Mouse (Mus musculus) regulatory T cell (primary cell): ENCODE measurements around the gene Cfap44.

Experiments used
- in situ Hi-C: fragments of 300-600 bp; cut with MboI, MseI; formaldehyde crosslinking; loops from one replicate; pipeline ENCODE4 v1.15.1; 2025; ENCODE audit warnings: high pct_unique_total_duplicates

Gene Cfap44

DNA sequence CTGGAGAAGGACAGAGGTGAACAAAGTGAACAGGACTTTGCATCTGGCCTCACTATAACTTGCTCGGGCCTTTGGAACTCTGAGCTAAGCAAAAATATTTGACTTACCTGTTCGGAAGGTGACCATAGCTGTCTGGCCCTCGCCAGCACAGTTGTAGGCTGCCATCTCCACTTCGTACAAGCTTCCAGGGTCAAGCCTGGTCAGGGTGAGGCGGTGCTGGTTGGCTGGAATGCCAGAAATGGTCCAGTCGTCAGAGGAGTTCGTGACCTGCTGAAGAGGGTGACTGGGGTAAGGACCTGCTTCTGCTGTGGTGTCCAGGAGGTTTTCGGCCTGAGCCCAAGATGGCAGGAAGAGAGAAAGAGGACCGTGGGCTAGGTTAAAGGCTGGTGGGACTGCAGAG is 98.1 kb downstream of the Cfap44 start:
- in situ Hi-C loops: loop anchor here (25.0 kb wide), 1 partner anchor 595 kb away; the partner anchor contains the start of gene Ccdc80

- in situ Hi-C loops: loop anchor here (25.0 kb wide), 1 partner anchor 593 kb away; the partner anchor contains the start of gene Ccdc80
These were observed 99.3 kb downstream of the Cfap44 start for GRCm38 (mm10) chr16:44493868-44494267.

DNA sequence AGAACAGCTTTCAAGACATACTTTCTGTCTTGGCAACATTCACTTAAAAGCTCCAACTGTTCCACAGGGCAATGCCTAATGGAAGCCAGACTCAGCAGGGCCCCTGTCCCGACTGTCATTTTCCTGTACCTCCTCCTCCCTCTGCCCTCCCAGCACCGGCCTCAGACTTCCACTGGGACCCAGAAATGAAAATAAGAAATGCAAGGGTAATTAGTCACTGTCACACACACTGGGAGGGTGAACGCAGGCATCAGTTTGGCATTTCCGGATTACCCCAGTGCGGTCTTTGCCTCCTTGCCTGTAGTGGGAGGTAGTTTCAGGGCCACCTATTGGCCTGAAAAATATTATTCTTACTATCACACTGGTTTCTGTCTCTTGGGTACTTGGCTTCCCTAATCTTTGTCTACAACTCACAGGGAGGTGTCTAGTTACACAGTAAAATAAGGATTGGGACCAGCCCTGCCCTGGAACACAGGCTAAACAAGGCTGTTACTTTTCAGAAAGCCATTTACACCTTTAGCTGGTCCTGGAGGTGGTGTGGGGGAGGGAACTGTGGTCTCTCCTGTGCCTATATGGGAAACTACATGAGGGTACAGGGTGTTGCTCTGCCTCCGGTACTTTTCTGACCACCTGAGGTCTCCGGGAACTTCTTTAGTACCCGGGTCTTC is 100.0 kb downstream of the Cfap44 start:
- in situ Hi-C loops: loop anchor here (25.0 kb wide), 1 partner anchor 593 kb away; the partner anchor contains the start of gene Ccdc80

DNA sequence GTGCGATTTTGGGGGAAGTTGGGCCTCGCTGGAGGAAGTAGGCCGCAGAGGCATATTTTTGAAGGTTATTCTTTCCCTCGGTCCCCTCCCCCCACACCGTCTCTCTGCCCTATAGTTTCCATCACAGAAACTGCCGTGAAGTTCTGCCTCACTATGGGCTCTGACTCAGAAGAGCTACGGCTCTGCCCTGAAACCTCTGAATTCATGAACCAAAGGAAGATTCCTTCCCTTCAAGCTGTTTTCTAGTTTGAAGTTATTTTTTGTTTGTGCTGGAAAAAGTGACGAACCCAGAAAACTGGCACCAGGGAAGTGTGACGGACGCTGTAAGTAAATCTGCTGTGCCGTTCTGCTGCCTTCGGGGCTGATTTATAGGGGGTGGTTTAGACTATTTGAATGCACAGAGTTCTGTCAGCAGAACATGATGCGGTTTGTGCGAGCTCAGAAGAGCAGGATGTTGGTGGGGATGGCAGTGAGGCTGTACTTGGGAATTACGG is 102.4 kb downstream of the Cfap44 start:
- in situ Hi-C loops: loop anchor here (25.0 kb wide), 1 partner anchor 590 kb away; the partner anchor contains the start of gene Ccdc80

- in situ Hi-C loops: loop anchor here (25.0 kb wide), 1 partner anchor 589 kb away; the partner anchor contains the start of gene Ccdc80
These were observed 103.9 kb downstream of the Cfap44 start for GRCm38 (mm10) chr16:44498447-44498846.

DNA sequence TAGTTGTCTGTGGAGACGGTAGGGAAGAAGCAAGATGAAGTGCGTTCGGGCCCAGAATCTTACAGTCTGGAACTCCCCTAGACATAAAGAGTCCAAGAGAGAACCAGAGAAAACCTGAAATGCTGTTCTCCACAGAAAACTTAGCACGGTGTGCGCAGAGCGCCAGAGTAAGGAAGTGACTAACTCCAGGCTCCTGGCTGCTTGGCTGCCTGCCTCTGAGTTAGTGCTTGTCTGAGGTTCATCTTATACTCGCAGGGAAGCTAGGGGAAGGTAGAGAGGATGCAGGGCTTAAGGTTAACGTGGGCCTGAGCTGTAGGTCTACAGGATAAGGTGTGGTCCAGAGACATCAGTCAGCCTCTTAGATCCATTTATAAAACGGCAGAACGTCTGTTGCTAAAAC is 107.2 kb downstream of the Cfap44 start:
- in situ Hi-C loops: no loop called here

DNA sequence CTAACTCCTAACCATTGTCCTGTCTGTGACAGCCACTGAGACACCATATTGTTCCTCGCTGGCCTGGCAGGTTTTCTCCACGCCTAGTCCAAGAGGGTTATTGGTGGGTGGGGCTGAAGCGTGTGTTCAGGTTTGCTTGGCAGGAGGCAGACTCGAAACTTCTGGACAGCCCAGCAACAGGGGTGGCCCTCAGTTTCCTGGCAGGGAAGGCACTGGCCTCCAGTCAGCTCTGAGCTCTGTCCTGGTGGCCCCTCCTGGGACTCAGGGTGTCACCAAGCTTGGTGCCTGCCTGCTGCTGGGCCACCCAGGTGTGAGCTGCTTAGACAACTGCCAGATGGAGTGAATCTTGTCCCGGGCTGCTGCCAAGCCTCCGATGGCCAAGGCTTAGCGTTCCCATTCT is 107.7 kb downstream of the Cfap44 start:
- in situ Hi-C loops: no loop called here

DNA sequence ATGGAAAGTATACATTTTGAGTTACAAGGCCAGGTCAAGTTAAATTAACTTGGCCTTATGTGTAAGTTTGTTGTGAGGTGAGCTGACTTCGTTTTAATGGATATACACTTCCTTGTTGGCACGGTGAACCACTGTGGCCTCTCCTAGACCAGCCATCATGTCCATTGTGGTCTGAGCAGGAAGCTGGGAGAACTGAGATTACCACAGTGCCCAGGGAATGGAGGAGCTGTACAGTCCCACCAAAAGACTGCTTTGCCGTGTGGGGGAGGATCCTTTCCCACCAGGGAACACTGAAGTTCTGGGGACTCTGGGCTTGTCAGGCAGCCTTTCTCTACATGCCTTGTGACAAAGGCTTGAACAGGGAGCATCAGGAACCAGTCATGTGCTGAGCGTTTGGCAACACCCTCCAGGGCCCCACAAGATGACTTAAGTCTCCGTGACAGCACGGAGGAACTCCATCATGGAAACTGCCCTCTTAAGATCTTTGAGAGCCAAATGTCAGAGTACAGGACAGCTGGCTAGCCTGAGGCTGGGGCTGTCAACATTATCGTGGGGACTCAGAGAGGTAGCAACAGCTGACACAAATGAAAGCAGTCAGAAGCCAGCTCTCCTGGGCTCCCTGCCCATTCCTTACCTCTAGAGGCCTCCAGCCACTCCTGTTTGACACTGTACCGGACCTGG is 108.4 kb downstream of the Cfap44 start:
- in situ Hi-C loops: no loop called here

- in situ Hi-C loops: no loop called here
These were observed 110.6 kb downstream of the Cfap44 start for GRCm38 (mm10) chr16:44505243-44505642.

- in situ Hi-C loops: no loop called here
These were observed 112.7 kb downstream of the Cfap44 start for GRCm38 (mm10) chr16:44507027-44507929.

DNA sequence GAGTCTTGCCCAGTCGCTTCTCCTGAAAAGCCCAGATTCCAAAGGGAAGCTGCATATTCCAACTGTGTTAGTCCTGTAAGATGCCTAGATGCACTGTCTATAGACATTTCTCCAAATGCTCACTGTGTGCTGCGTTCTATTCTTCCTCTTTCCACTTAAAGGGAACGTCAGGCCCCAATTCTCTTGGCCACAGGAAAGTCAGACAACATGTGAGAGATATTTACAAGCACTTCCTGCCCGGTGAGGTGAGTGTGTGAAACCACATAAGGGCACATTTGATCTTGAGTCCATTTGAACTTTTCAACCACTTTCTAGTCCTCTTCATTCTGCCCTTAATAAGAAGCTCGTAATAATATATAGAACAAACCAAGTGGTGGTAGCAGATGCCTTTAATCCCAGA is 113.4 kb downstream of the Cfap44 start:
- in situ Hi-C loops: no loop called here

DNA sequence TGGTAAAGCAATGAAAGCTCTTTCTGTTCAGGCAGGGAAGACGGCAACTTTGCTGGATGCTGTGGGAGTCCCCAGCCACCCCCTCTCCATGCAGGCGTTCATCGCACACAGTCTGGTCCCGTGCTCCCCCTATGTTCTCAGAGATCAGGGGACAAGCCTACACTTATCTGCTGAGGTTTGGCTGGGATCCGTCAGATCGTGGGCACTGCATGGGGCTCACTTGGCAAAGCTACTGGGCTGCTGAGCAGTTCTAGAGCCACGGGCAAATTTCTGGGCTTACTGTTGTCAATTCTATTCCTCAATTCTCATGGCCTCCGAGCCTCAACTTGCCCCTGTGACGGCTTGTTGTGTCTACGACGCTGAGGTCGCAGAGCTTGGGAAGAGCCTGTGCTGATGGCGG is 114.2 kb downstream of the Cfap44 start:
- in situ Hi-C loops: no loop called here

DNA sequence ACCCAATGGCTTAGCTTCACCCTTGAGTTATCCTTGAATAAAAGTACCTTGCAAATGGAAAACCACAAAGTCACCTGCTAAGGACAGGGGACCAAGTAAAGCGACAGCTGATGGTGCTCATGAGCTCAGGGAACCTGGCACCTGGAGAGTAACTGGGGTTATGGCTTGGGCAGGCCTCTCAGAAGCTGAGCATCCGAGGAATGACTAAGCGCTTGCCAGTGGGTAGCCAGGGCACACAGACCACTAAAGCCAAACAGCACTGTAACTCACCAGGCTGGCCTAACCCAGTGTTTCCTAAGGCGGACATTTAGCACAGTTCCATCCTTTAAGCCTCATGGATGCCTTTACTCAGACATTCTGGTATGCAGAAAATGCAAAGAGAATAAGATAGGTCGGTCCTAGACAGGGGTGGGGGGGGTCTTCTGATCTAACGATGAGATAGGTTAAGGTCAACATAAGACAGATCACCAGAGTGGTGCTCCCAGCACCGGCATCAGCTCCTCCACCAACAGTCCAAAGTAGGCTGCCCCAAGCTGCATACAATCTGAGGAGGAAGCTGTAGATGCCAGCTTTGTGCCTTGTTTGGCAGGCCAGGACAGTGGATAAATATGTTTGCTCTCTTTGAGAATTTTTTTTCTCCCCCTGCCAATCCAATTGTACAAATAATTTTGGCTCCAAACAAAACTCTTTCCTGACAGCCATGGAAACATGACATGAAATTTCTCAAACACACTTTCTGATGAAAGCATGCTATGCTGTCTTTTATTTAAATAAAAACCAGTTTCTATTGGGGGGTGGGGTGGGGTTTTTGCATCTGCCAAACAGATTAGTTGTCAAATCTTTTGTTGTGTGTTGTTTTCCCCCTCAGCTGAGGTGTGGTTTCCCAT is 115.1 kb downstream of the Cfap44 start:
- in situ Hi-C loops: no loop called here

GRCm38 (mm10) chr16:44510521-44511213 is 116.1 kb downstream of the Cfap44 start:
- in situ Hi-C loops: no loop called here

- in situ Hi-C loops: no loop called here
These were observed 121.9 kb downstream of the Cfap44 start for GRCm38 (mm10) chr16:44516498-44516897.

DNA sequence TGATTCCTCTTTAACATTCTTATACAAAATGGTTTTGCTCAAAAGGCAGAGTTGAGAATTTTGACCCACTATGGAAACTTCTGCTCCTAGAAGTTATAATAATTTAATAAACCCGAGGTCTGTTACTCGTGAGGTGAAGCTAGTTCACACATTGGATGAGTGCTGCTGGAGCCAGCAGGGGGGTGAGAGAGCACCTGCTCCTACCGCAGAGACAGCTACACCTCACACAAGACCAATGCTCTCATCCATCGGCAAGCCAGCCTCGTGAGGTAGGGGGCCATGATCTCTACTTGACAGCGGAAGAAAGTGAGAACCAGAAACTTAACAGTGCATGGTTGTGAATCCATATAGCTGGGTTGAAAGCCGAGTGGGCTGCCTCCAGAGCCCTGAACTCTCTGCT is 129.0 kb downstream of the Cfap44 start:
- in situ Hi-C loops: no loop called here

DNA sequence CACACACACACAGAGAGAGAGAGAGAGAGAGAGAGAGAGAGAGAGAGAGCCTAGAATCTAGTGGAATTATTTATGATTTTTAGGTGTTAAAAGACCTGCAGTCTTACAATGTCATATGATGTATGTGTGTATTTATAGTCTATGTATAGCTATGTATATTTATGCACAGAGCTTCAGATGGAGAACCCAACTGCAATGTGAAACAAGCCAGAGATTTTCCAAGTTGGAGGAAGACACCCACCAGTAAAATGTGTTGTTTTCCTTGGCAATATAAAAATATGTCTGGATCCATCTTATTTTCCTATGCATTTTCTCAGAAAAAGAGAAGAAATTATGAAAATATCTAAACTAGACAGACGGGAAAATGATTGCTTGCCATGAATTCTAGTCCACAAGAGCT is 131.4 kb downstream of the Cfap44 start:
- in situ Hi-C loops: no loop called here

- in situ Hi-C loops: no loop called here
These were observed 132.1 kb downstream of the Cfap44 start for GRCm38 (mm10) chr16:44526689-44527088.

- in situ Hi-C loops: no loop called here
These were observed 132.8 kb downstream of the Cfap44 start for GRCm38 (mm10) chr16:44527218-44527905.

DNA sequence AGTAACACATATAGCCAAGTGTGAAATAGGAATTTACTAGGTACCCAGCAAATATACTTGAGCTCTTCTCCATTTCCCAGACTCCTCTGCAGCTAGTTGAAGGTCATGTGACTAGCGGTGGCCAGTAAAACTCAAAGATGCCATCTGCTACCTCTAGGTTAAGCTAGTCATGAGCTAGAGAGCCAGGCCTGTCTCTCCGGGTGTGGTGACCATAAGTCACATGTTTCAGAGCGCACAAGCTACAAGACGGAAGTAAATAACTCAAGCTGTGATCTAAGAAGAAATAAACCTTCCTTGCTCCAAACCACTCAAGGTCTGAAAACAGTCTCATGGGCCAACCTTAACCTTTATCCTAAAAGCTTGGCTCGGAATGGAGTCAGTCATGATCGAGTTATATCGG is 134.4 kb downstream of the Cfap44 start:
- in situ Hi-C loops: no loop called here
